Mouse (Mus musculus): ENCODE measurements around the gene Apoa1. TPM values are rescaled to one million over a fixed set of nuclear protein-coding genes. Genes with fewer than 3 reads are reported as not detected.

Gene Apoa1
- polyA plus RNA-seq, 2 experiments = 1.1 to 9.3 TPM

- Histone ChIP-seq H3K9ac (ENCODE audit: low read depth, low read length, severe bottlenecking) (no peak overlapping the region), H3K27ac (replicated peaks; ENCODE audit: low read depth, low read length) (no peak overlapping the region), H3K4me3 (replicated peaks; ENCODE audit: low read length) (no peak overlapping the region), H3K27me3 (ENCODE audit: control insufficient read depth, insufficient read depth, low read length) (no peaks in the 10 kb centered on the region), H3K4me2 (replicated peaks; ENCODE audit: low read depth, low read length, severe bottlenecking) (no peak overlapping the region), H3K36me3 (ENCODE audit: control insufficient read depth, insufficient read depth, low read length) (no peaks in the 10 kb centered on the region), H3K9me3 (ENCODE audit: control insufficient read depth, low read length) (no peaks in the 10 kb centered on the region), H3K4me1 (ENCODE audit: control insufficient read depth, insufficient read depth, low read length) (no peaks in the 10 kb centered on the region)
- no peak for DNase-seq (ENCODE audit: low spot score)
- no peak for ATAC-seq (ENCODE audit: low FRiP score, low read depth)
- TF ChIP-seq POLR2A (IDR thresholded peaks at IDR 0.05; ENCODE audit: borderline replicate concordance, extremely low read depth, insufficient read depth, insufficient read length) = no peak
- 91% methylated on average over 3 of the region's 3 CpGs for WGBS
Measured at GRCm38 (mm10) chr9:46257546-46257945, 29.2 kb downstream of the Apoa1 start.

DNA sequence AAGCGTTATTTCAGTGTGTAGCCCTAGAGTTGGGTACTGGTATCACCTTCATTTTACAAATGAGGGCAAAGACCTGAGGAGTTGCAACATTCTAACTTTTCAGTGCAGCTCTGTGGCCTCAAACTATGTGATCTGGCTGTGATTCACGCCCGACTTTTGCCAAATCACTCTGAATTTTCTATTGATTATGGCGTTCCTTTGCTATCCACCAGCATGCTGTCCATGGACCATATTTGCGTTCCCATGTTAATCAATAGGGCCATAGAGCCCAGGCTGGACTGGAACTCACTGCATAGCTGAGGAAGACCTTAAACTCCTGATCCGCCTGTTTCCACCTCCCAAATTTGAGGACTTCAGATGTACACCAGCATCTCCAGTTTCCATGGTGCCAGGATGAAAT lies 30.7 kb downstream of the Apoa1 start:
- no peak for TF ChIP-seq POLR2A (IDR thresholded peaks at IDR 0.05; ENCODE audit: borderline replicate concordance, extremely low read depth, insufficient read depth, insufficient read length)
- no peak for ATAC-seq (ENCODE audit: low FRiP score, low read depth)
- WGBS = 86% methylated on average over 6 of the region's 6 CpGs

DNA sequence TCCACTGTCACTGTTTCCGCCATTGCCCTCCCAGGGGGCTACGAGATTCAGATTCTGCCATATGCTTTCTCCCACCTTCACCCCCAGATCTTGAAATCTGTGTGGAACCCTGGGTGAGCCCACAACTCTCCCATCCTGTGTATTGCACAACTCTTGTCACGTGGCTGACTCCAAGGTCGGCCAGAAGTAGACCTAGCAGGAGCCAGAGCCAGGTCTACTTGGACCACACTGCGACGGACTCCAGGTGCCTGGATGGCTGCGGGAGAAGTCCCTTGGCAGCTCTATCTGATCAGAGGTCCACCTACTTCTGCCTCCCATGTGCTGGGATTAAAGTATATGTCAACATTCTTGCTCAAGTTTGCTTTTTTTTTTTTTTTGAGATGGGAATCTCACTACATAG lies 32.8 kb downstream of the Apoa1 start:
- no peak for TF ChIP-seq POLR2A (IDR thresholded peaks at IDR 0.05; ENCODE audit: borderline replicate concordance, extremely low read depth, insufficient read depth, insufficient read length)
- 86% methylated on average over 7 of the region's 7 CpGs for WGBS
- H3K27me3 ChIP-seq (ENCODE audit: control insufficient read depth, insufficient read depth, low read length) = no peaks in the 10 kb centered on the region
- DNase-seq (ENCODE audit: low spot score) (no peak), ATAC-seq (ENCODE audit: low FRiP score, low read depth) (no peak)
- H3K27ac ChIP-seq (replicated peaks; ENCODE audit: low read depth, low read length) = no peak overlapping the region
- H3K36me3 ChIP-seq (ENCODE audit: control insufficient read depth, insufficient read depth, low read length) = no peaks in the 10 kb centered on the region
- no peak overlapping the region for H3K4me3 ChIP-seq (replicated peaks; ENCODE audit: low read length)
- no peak overlapping the region for H3K9ac ChIP-seq (ENCODE audit: low read depth, low read length, severe bottlenecking)
- no peaks in the 10 kb centered on the region for H3K4me1 ChIP-seq (ENCODE audit: control insufficient read depth, insufficient read depth, low read length)
- H3K4me2 ChIP-seq (replicated peaks; ENCODE audit: low read depth, low read length, severe bottlenecking) = no peak overlapping the region
- H3K9me3 ChIP-seq (ENCODE audit: control insufficient read depth, low read length) = no peaks in the 10 kb centered on the region

More for the DNA sequence above, 30.7 kb downstream of the Apoa1 start:
- Histone ChIP-seq H3K9ac (ENCODE audit: low read depth, low read length, severe bottlenecking) (no peak overlapping the region), H3K4me1 (ENCODE audit: control insufficient read depth, insufficient read depth, low read length) (no peaks in the 10 kb centered on the region), H3K27me3 (ENCODE audit: control insufficient read depth, insufficient read depth, low read length) (no peaks in the 10 kb centered on the region), H3K36me3 (ENCODE audit: control insufficient read depth, insufficient read depth, low read length) (no peaks in the 10 kb centered on the region), H3K4me3 (replicated peaks; ENCODE audit: low read length) (no peak overlapping the region), H3K9me3 (ENCODE audit: control insufficient read depth, low read length) (no peaks in the 10 kb centered on the region), H3K4me2 (replicated peaks; ENCODE audit: low read depth, low read length, severe bottlenecking) (no peak overlapping the region), H3K27ac (replicated peaks; ENCODE audit: low read depth, low read length) (no peak overlapping the region)
- no peak for DNase-seq (ENCODE audit: low spot score)

DNA sequence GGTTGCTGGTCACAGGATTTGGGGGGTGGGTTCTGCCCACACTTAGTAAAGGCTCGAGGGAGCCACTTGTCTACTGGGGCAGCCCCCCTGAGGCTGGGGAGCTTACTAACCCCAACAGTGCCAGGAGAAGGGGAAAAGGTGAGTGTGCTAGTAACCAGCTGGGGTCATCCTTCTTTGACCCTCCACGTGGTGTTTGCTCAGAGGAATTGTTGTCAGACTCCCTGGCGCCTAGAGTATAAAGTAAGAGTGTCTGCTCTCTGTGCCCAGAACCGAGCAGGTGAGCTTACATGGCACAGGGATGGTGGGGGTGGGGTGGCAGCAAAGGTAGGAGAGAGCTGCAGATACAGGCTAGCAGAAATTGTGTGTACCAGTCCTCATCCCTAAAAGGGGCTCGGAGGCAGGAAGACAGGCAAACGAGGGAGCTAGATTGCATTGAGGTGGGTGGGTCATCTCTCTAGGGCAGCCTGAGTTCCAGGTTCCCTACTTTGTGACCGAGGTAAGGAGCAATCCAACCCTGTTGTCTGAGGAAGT lies 40.0 kb downstream of the Apoa1 start, which contains the start of gene Apoa5:
TSS of gene Apoa5 (plus strand) at position 291 of the 531 bp plus-strand sequence.
- H3K9ac ChIP-seq (ENCODE audit: low read depth, low read length, severe bottlenecking) = no peak within 1 kb of the TSS
- TF ChIP-seq POLR2A (IDR thresholded peaks at IDR 0.05; ENCODE audit: borderline replicate concordance, extremely low read depth, insufficient read depth, insufficient read length) = no peak
- no peaks in the 10 kb centered on the region for H3K36me3 ChIP-seq (ENCODE audit: control insufficient read depth, insufficient read depth, low read length)
- WGBS = 46% methylated on average over 7 of the region's 7 CpGs
- H3K4me3 ChIP-seq (replicated peaks; ENCODE audit: low read length) = no peak within 1 kb of the TSS
- DNase-seq (ENCODE audit: low spot score) = no peak
- no peaks in the 10 kb centered on the region for H3K4me1 ChIP-seq (ENCODE audit: control insufficient read depth, insufficient read depth, low read length)
- H3K4me2 ChIP-seq (replicated peaks; ENCODE audit: low read depth, low read length, severe bottlenecking) = no peak within 1 kb of the TSS
- no peaks in the 10 kb centered on the region for H3K9me3 ChIP-seq (ENCODE audit: control insufficient read depth, low read length)
- no peaks in the 10 kb centered on the region for H3K27me3 ChIP-seq (ENCODE audit: control insufficient read depth, insufficient read depth, low read length)
- ATAC-seq (ENCODE audit: low FRiP score, low read depth) = no peak
- H3K27ac ChIP-seq (replicated peaks; ENCODE audit: low read depth, low read length) = no peak within 1 kb of the TSS

DNA sequence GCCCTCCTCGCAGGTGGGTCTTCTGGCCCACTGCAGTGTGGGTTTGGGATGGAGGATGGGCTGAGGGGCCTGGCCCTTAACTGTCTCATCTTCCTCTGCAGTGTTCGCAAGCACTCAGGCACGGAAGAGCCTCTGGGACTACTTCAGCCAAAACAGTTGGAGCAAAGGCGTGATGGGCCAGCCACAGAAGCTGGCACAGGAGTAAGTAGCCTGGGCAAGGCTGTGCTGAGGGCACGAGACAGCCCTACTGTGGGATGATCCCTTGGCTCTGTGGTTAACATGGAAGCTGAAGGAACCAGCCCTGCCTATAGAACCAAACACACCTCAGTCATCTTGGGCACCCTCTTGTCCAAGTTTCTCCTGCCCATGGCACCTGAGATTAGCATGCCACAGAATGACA lies 40.7 kb downstream of the Apoa1 start:
- Histone ChIP-seq H3K4me1 (ENCODE audit: control insufficient read depth, insufficient read depth, low read length) (peaks cover 5% of the 10 kb centered on the region; the same call in 1 of the 2 replicates), H3K9ac (ENCODE audit: low read depth, low read length, severe bottlenecking) (no peak overlapping the region)
- no peak for TF ChIP-seq POLR2A (IDR thresholded peaks at IDR 0.05; ENCODE audit: borderline replicate concordance, extremely low read depth, insufficient read depth, insufficient read length)

More for the DNA sequence above, 40.7 kb downstream of the Apoa1 start:
- ATAC-seq (ENCODE audit: low FRiP score, low read depth) (no peak), DNase-seq (ENCODE audit: low spot score) (no peak)
- Histone ChIP-seq H3K27me3 (ENCODE audit: control insufficient read depth, insufficient read depth, low read length) (no peaks in the 10 kb centered on the region), H3K4me2 (replicated peaks; ENCODE audit: low read depth, low read length, severe bottlenecking) (no peak overlapping the region), H3K27ac (replicated peaks; ENCODE audit: low read depth, low read length) (no peak overlapping the region), H3K9me3 (ENCODE audit: control insufficient read depth, low read length) (no peaks in the 10 kb centered on the region), H3K36me3 (ENCODE audit: control insufficient read depth, insufficient read depth, low read length) (no peaks in the 10 kb centered on the region), H3K4me3 (replicated peaks; ENCODE audit: low read length) (no peak overlapping the region)
- 89% methylated on average over 5 of the region's 5 CpGs for WGBS

Data from limb, embryonic 14.5 days (tissue).